Mouse (Mus musculus): ENCODE results near the gene Tcte3. TPM values are rescaled to one million over a fixed set of nuclear protein-coding genes. Genes with fewer than 3 reads are reported as not detected.
"Not testable (repeated sequence)": the region's sequence is repeated elsewhere in the genome, so short reads cannot be mapped to it uniquely, and the experiment has no call there.

Tcte3 gene
- polyA plus RNA-seq, 1 experiment from 2014 or later = 1.4 TPM

GRCm38 (mm10) chr17:15009706-15010413, 31.4 kb downstream of the Tcte3 start, which contains the start of gene Gm3435:
Gm3435 (plus strand) TSS chr17:15010176.
- H3K4me1 ChIP-seq (ENCODE audit: control insufficient read depth, insufficient read depth, low read length); H3K36me3 ChIP-seq (ENCODE audit: control insufficient read depth, insufficient read depth, low read length); H3K9ac ChIP-seq (ENCODE audit: low read depth, low read length); H3K9me3 ChIP-seq (ENCODE audit: control insufficient read depth, low read length); H3K27ac ChIP-seq (ENCODE audit: low read length); H3K4me3 ChIP-seq (ENCODE audit: low read length); H3K27me3 ChIP-seq (replicated peaks; ENCODE audit: control insufficient read depth, insufficient read depth, low read length); H3K4me2 ChIP-seq (ENCODE audit: low read depth, low read length): not testable (repeated sequence)
- no CpG with 5 or more reads among the region's 60 CpGs for WGBS
- peak; percentile 98 for ATAC-seq

DNA sequence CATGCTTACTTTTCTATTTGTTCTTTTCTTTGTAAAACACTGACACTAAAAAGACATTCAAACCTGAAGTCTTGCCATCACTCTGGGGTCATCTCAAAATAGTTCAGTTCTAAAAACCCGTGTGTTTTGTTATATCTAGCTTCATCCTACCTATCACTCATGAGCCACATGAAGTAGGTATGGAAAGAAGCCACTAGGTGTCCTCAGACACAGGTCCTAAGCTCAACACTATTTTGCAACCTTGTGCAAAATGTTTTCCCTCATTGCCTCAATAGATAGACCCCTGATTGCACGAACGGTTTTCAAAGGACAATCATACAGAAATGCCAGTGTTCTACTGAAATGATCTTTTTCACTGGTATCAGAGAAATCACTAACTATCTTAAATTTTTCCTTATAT, 32.2 kb downstream of the Tcte3 start:
- not testable (repeated sequence) for H3K9ac ChIP-seq (ENCODE audit: low read depth, low read length); H3K36me3 ChIP-seq (ENCODE audit: control insufficient read depth, insufficient read depth, low read length); H3K9me3 ChIP-seq (ENCODE audit: control insufficient read depth, low read length); H3K4me2 ChIP-seq (ENCODE audit: low read depth, low read length); H3K4me1 ChIP-seq (ENCODE audit: control insufficient read depth, insufficient read depth, low read length); H3K27me3 ChIP-seq (replicated peaks; ENCODE audit: control insufficient read depth, insufficient read depth, low read length); H3K27ac ChIP-seq (ENCODE audit: low read length); H3K4me3 ChIP-seq (ENCODE audit: low read length)
- 0 out of 2 replicates have a peak, but pooled peaks have one; percentile 43 for ATAC-seq
- WGBS = no CpG with 5 or more reads among the region's 3 CpGs

GRCm38 (mm10) chr17:15000047-15000446, 41.2 kb downstream of the Tcte3 start:
- not testable (repeated sequence) for H3K9ac ChIP-seq (ENCODE audit: low read depth, low read length); H3K4me2 ChIP-seq (ENCODE audit: low read depth, low read length); H3K27me3 ChIP-seq (replicated peaks; ENCODE audit: control insufficient read depth, insufficient read depth, low read length); H3K4me3 ChIP-seq (ENCODE audit: low read length); H3K9me3 ChIP-seq (ENCODE audit: control insufficient read depth, low read length); H3K36me3 ChIP-seq (ENCODE audit: control insufficient read depth, insufficient read depth, low read length); H3K27ac ChIP-seq (ENCODE audit: low read length); H3K4me1 ChIP-seq (ENCODE audit: control insufficient read depth, insufficient read depth, low read length); ATAC-seq
- WGBS = no CpG with 5 or more reads among the region's 4 CpGs

GRCm38 (mm10) chr17:14994140-14994539, 47.1 kb downstream of the Tcte3 start:
- ATAC-seq; H3K4me2 ChIP-seq (ENCODE audit: low read depth, low read length); H3K4me1 ChIP-seq (ENCODE audit: control insufficient read depth, insufficient read depth, low read length); H3K9ac ChIP-seq (ENCODE audit: low read depth, low read length); H3K4me3 ChIP-seq (ENCODE audit: low read length); H3K27ac ChIP-seq (ENCODE audit: low read length); H3K27me3 ChIP-seq (replicated peaks; ENCODE audit: control insufficient read depth, insufficient read depth, low read length); H3K9me3 ChIP-seq (ENCODE audit: control insufficient read depth, low read length); H3K36me3 ChIP-seq (ENCODE audit: control insufficient read depth, insufficient read depth, low read length): not testable (repeated sequence)
- no CpG with 5 or more reads among the region's 5 CpGs for WGBS

DNA sequence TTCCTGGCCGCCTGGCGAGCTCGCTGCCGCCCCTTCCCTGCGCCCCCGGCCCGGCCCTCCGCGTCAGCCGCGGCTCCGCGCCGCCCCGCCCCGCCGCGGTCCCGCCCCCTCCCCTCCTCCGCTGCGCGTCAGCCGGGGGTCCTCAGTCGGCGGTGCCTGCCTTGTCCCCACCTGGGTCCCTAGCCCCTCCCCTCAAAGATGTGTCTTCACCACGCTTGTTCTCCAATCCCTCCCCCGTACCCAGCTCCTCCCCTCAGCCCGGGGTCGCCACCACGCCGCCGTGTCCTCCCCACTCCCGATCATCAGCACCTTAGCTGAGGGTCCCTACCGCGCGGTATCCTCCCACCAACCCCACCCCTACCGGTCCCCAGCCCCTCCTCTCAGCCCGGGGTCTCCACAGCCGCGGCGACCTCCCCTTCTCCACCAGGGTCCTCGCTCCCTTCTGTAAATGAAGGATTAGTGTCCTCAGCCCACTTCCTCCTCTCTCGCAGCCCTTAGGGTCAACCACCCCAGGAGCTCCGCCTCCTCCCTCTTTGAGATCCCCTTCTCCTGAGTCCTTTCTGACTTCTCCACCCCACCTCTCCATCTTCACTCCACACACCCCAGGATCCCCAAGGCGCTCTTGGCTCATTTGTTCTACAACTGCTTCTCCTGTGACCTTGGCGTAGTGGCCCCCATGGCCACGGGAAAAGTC, 48.0 kb downstream of the Tcte3 start:
- H3K36me3 ChIP-seq (ENCODE audit: control insufficient read depth, insufficient read depth, low read length); H3K9ac ChIP-seq (ENCODE audit: low read depth, low read length); H3K9me3 ChIP-seq (ENCODE audit: control insufficient read depth, low read length); H3K4me1 ChIP-seq (ENCODE audit: control insufficient read depth, insufficient read depth, low read length); H3K4me2 ChIP-seq (ENCODE audit: low read depth, low read length); H3K27me3 ChIP-seq (replicated peaks; ENCODE audit: control insufficient read depth, insufficient read depth, low read length); H3K27ac ChIP-seq (ENCODE audit: low read length); H3K4me3 ChIP-seq (ENCODE audit: low read length): not testable (repeated sequence)
- no CpG with 5 or more reads among the region's 47 CpGs for WGBS
- ATAC-seq = peak; percentile 78

DNA sequence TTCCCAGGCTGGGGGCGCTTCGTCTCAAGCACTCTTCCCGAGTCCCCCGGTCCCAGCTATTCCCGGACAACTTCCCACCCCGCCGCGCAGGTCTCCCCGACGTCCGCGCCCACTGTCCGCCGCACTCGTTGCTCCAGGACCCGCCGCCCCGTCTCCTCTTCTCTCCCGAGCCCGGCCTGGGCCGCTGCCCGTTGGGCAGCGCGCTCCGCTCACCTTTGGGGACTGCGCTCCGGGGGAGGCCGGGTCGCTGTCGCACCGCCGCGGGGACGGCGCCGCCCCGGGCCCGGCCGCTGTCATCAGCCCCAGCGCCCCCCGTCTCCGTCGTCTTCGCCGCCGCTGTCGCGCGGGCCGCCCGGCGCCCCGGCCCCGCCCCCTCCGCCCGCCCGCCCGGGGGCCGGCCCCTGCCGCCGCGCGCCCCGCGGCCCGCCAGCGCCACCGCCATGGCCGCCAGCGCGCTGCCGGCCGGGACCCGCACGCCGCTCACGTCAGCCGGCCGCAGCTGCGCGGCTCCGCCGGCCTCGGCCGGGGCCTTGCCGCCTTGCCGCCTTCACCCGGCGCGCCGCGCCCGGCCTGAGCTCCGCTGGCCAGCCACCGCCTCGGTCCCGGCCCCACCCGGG, 48.7 kb downstream of the Tcte3 start:
- not testable (repeated sequence) for H3K27ac ChIP-seq (ENCODE audit: low read length); H3K9ac ChIP-seq (ENCODE audit: low read depth, low read length); H3K4me3 ChIP-seq (ENCODE audit: low read length); H3K4me2 ChIP-seq (ENCODE audit: low read depth, low read length); H3K27me3 ChIP-seq (replicated peaks; ENCODE audit: control insufficient read depth, insufficient read depth, low read length); H3K36me3 ChIP-seq (ENCODE audit: control insufficient read depth, insufficient read depth, low read length); H3K4me1 ChIP-seq (ENCODE audit: control insufficient read depth, insufficient read depth, low read length); H3K9me3 ChIP-seq (ENCODE audit: control insufficient read depth, low read length)
- WGBS = no CpG with 5 or more reads among the region's 98 CpGs
- ATAC-seq = peak; percentile 89

DNA sequence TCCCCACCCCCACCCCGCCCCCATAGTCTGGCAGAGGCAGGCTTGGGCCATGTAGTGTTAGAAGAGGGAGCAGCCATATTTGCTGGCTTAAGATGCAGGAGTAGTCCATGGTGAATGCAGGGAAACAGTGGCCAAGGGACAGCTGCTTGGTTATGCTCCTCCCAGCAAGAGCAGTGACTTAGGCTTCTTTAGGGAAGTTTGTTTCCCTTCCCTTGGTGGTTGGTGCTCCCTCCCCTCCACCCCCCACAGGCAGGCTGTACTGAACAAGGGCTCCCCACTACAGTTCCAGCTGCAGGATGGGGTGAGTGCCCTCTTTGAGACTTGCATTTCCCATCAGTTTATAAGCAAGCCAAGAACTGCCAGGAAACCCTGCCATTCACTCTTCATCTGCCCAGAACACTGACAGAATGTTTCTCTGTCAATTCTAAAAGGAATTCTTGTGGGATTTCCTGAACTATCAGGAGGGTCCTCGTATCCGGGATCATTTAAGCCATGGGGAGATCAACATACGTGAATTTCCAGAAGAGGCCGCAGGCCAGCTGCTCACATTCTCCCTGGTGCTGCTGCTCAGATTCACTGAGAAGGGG, 51.1 kb downstream of the Tcte3 start:
- not testable (repeated sequence) for H3K9me3 ChIP-seq (ENCODE audit: control insufficient read depth, low read length); H3K4me1 ChIP-seq (ENCODE audit: control insufficient read depth, insufficient read depth, low read length); H3K9ac ChIP-seq (ENCODE audit: low read depth, low read length); H3K27ac ChIP-seq (ENCODE audit: low read length); H3K4me2 ChIP-seq (ENCODE audit: low read depth, low read length); H3K4me3 ChIP-seq (ENCODE audit: low read length); H3K36me3 ChIP-seq (ENCODE audit: control insufficient read depth, insufficient read depth, low read length); H3K27me3 ChIP-seq (replicated peaks; ENCODE audit: control insufficient read depth, insufficient read depth, low read length); ATAC-seq
- WGBS = 87% methylated on average over 4 of the region's 5 CpGs

- not testable (repeated sequence) for H3K4me2 ChIP-seq (ENCODE audit: low read depth, low read length); H3K36me3 ChIP-seq (ENCODE audit: control insufficient read depth, insufficient read depth, low read length); H3K9me3 ChIP-seq (ENCODE audit: control insufficient read depth, low read length); H3K27ac ChIP-seq (ENCODE audit: low read length); H3K27me3 ChIP-seq (replicated peaks; ENCODE audit: control insufficient read depth, insufficient read depth, low read length); H3K4me3 ChIP-seq (ENCODE audit: low read length); H3K9ac ChIP-seq (ENCODE audit: low read depth, low read length); H3K4me1 ChIP-seq (ENCODE audit: control insufficient read depth, insufficient read depth, low read length)
- ATAC-seq = peak; percentile 98
- no CpG with 5 or more reads among the region's 60 CpGs for WGBS
Measured at GRCm38 (mm10) chr17:14978362-14979038, 62.8 kb downstream of the Tcte3 start, which contains the start of the genes 9030025P20Rik and Gm3417. 9030025P20Rik (plus strand) TSS chr17:14978468. Gm3417 (minus strand) TSS chr17:14978790.
